Mouse (Mus musculus): ENCODE data around the gene Stxbp3.
A peak's percentile ranks its signal among the peaks of the same experiment; 100 is the strongest.

The Stxbp3 gene

GRCm38 (mm10) chr3:108767416-108767815 lies 72.9 kb downstream of the Stxbp3 start:
- DNase-seq (ENCODE audit: extremely low read depth, low read depth, low spot score), result no peak

- DNase-seq (ENCODE audit: extremely low read depth, low read depth, low spot score), result no peak
These were observed 73.4 kb downstream of the Stxbp3 start for GRCm38 (mm10) chr3:108766943-108767342.

DNA sequence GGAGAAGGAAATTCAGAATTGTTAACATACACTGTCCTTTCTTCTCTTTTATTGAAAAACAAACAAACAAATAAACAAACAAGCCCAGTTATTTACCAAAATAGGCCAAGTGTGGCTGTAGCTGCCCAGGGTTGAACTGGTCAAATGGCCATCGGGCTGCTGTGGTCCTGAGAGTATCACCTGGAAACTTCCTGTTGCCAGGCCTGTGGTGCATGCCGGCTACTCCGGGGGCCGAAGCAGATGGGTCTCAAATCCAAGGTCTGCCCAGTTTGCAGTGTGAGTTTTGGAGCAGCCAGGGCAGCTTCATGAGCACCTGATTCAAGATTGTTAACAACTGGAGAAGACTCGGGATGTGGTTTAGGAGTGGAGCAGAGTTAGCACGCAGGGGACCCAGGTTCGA lies 74.8 kb downstream of the Stxbp3 start:
- no peak for DNase-seq (ENCODE audit: extremely low read depth, low read depth, low spot score)

DNA sequence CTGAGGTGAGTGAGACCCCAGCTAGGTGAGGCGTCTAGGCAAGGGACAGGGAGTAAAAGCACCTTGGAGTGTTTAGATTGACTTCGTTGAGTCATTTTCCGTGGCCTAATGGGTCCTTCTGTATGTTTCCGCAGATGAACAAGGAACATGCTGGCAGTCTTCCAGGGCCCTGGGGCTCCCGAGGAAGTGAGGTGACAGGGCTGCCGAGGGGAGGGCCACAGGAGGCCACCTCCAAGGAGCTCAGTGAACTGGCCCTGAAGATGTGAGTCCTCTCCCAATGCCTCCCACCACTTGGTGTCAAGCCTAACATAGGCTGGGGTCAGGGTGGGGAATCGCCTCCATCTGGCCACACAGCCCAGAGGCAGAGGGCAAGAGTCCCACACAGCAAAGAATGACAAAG lies 75.3 kb downstream of the Stxbp3 start:
- DNase-seq (ENCODE audit: extremely low read depth, low read depth, low spot score), result no peak

GRCm38 (mm10) chr3:108763691-108764090 lies 76.6 kb downstream of the Stxbp3 start:
- DNase-seq (ENCODE audit: extremely low read depth, low read depth, low spot score), result no peak

- DNase-seq (ENCODE audit: extremely low read depth, low read depth, low spot score), result peak; percentile 96
These were observed 77.7 kb downstream of the Stxbp3 start for GRCm38 (mm10) chr3:108762597-108763111.

GRCm38 (mm10) chr3:108759566-108760420 lies 80.5 kb downstream of the Stxbp3 start:
- no peak for DNase-seq (ENCODE audit: extremely low read depth, low read depth, low spot score)

- DNase-seq (ENCODE audit: extremely low read depth, low read depth, low spot score), result no peak
These were observed 82.8 kb downstream of the Stxbp3 start for GRCm38 (mm10) chr3:108757570-108757969.

GRCm38 (mm10) chr3:108756131-108756530 lies 84.2 kb downstream of the Stxbp3 start:
- no peak for DNase-seq (ENCODE audit: extremely low read depth, low read depth, low spot score)

DNA sequence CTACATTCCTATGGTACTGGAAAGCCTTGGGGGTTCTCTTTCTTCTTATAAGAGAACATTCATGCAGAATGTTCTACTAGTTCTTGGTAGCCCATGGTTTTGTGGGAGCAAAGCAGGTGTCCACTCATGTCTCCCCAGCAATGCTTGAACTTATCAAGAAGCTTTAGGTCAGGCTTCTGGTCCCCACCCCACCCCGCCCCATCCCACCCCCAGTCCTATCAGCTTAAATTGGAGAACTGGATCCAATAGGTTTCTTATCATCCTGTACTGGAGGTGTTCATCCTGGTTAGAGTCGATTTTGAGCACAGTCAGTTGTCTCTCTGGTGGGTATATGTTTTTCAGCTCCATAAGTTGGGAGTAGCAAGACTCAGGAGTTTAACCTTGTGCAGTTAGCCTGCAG lies 84.8 kb downstream of the Stxbp3 start:
- no peak for DNase-seq (ENCODE audit: extremely low read depth, low read depth, low spot score)

DNA sequence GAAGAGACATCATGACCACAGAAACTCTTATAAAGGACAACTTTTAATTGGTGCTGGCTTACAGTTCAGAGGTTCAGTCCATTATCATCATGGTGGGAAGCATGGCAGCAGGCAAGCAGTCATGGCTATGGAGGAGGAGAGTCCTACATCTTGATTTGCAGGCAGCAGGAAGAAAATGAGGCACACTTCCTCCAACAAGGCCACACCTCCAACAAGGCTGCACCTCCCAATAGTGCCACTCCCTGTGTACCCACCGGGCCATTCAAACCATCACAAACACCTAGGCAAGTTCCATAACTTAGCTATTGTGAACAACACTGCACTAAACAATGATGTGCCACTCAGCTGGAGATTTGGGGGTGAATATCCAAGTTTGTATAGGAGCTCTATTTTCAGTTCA lies 85.8 kb downstream of the Stxbp3 start:
- no peak for DNase-seq (ENCODE audit: extremely low read depth, low read depth, low spot score)

DNA sequence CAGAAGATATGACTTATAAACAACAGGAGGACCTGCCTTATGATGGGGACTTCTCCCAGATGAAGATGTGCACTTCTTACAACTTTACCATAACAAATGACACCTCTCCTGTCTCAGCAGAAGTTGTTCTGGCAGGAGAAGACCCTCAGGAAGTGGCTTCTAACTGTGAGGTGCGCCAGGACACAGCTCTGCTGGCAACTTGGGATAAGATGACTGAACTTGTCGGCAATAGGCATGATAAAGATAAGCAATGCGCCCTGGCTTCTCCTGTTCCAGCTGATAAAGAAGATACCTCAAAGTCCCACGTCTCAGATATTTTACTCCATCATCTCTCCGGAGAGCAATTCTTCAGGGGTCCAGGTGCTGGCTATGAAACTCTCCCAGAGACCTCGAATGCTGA lies 88.6 kb downstream of the Stxbp3 start:
- DNase-seq (ENCODE audit: extremely low read depth, low read depth, low spot score), result no peak

DNA sequence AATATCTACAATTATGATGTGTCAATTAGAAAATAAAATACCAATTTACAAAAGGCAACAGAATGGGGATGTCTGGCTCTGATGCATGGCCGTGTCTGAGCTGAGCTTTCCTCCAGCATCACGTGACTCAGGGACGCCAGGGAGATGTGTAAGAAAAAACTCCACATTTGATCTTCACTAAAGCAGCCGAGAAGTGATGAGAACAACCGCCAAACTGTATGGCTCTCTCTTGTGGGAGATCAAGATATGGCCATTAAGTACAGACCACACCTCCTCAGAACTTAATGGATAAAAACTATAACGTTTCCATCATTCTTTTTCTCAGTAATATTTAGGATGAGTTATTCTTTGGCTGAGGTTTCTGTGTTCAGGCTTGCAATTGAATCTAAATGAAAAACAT lies 89.3 kb downstream of the Stxbp3 start:
- no peak for DNase-seq (ENCODE audit: extremely low read depth, low read depth, low spot score)

- DNase-seq (ENCODE audit: extremely low read depth, low read depth, low spot score), result no peak
These were observed 96.3 kb downstream of the Stxbp3 start for GRCm38 (mm10) chr3:108744060-108744459.
